Mouse (Mus musculus) CH12F3 (cell line): ENCODE measurements around the gene Hivep3.

ENCODE experiments used
- in situ Hi-C: fragments of 300-500 bp; cut with MboI; formaldehyde crosslinking; loops from 2 replicates; pipeline ENCODE4 v1.14.3; 2020; ENCODE audit warnings: low sequenced_read_pairs

The Hivep3 gene

GRCm38 (mm10) chr4:120180535-120180934 is 447.0 kb downstream of the Hivep3 start:
- in situ Hi-C loops = no loop called here

GRCm38 (mm10) chr4:120184374-120184991 is 450.9 kb downstream of the Hivep3 start:
- in situ Hi-C loops = no loop called here

GRCm38 (mm10) chr4:120186441-120186840 is 452.9 kb downstream of the Hivep3 start:
- in situ Hi-C loops = no loop called here

- in situ Hi-C loops = no loop called here
Measured at GRCm38 (mm10) chr4:120186934-120187333, 453.4 kb downstream of the Hivep3 start.
